In genomic region chr3:66221243-66221611, GRCm38 (mm10) we compare ENCODE assay signal across 8 mouse cellular contexts. TPM values are rescaled to one million over a fixed set of nuclear protein-coding genes. Genes with fewer than 3 reads are reported as not detected.
DNase-seq lines count a peak whose midpoint lies in the region; ATAC-seq and TF ChIP-seq lines count a peak whose summit lies in the region.

No protein-coding gene starts in this region.

- ATAC-seq in forebrain, embryonic 12.5 days (ENCODE audit: low FRiP score): peak; percentile 55
- ATAC-seq in hindbrain, embryonic 14.5 days (ENCODE audit: low FRiP score): peak; percentile 38; the same call in 1 of the 2 replicates
- ATAC-seq in liver, embryonic 15.5 days (ENCODE audit: insufficient read depth): no peak
- ATAC-seq in stomach, embryonic 14.5 days (ENCODE audit: insufficient number of reproducible peaks, insufficient read depth, low FRiP score, low read depth): peak; percentile 43; the same call in 1 of the 2 replicates

- TF ChIP-seq CTCF in layer of hippocampus, adult 2 months (conservative IDR thresholded peaks at IDR 0.05): no peak

- H3K9ac ChIP-seq in forebrain, embryonic 12.5 days: peak overlapping the region; percentile 84
- peak overlapping the region; percentile 69 for H3K9ac ChIP-seq in hindbrain, embryonic 14.5 days
- H3K9ac ChIP-seq in liver, embryonic 15.5 days: no peak overlapping the region
- peak overlapping the region; percentile 46; the same call in 1 of the 2 replicates for H3K9ac ChIP-seq in stomach, embryonic 14.5 days (replicated peaks; ENCODE audit: low read depth, low read length)

- WGBS in forebrain, embryonic 12.5 days: 2% methylated on average over 11 of the region's 11 CpGs
- under 1% methylated on average over 11 of the region's 11 CpGs for WGBS in hindbrain, embryonic 14.5 days
- 4% methylated on average over 11 of the region's 11 CpGs for WGBS in liver, embryonic 15.5 days (ENCODE audit: insufficient replicate concordance)
- WGBS in stomach, embryonic 14.5 days: 3% methylated on average over 11 of the region's 11 CpGs

- peak overlapping the region; percentile 85 for H3K4me2 ChIP-seq in forebrain, embryonic 12.5 days
- H3K4me2 ChIP-seq in hindbrain, embryonic 14.5 days (replicated peaks): peak overlapping the region; percentile 98
- peak overlapping the region; percentile 66 for H3K4me2 ChIP-seq in liver, embryonic 15.5 days
- peak overlapping the region; percentile 96 for H3K4me2 ChIP-seq in stomach, embryonic 14.5 days (replicated peaks; ENCODE audit: low read depth, low read length)

- peak overlapping the region; percentile 46; the same call in 1 of the 2 replicates for H3K27ac ChIP-seq in layer of hippocampus, adult 2 months
- peak overlapping the region; percentile 86 for H3K27ac ChIP-seq in forebrain, embryonic 12.5 days
- H3K27ac ChIP-seq in hindbrain, embryonic 14.5 days: no peak overlapping the region
- no peak overlapping the region for H3K27ac ChIP-seq in liver, embryonic 15.5 days (replicated peaks)
- H3K27ac ChIP-seq in stomach, embryonic 14.5 days (ENCODE audit: low read length): no peak overlapping the region

- no peak for DNase-seq in layer of hippocampus, adult 2 months (ENCODE audit: low spot score in 2 of 2)
- DNase-seq in layer of hippocampus, adult 8-10 months (ENCODE audit: low spot score in 2 of 2): no peak
- DNase-seq in hindbrain, embryonic 14.5 days (ENCODE audit: low spot score): peak; percentile 33
- DNase-seq in spleen, postnatal 4 days (ENCODE audit: low spot score in 2 of 2): no peak
- DNase-seq in cerebellum, postnatal 14 days: no peak

- peak overlapping the region; percentile 63 for H3K4me3 ChIP-seq in layer of hippocampus, adult 2 months
- H3K4me3 ChIP-seq in forebrain, embryonic 12.5 days (replicated peaks): peak overlapping the region; percentile 66
- peak overlapping the region; percentile 51 for H3K4me3 ChIP-seq in hindbrain, embryonic 14.5 days (replicated peaks; ENCODE audit: low read length)
- 0 out of 2 replicates have a peak overlapping the region, but pooled peaks have one; percentile 35 for H3K4me3 ChIP-seq in liver, embryonic 15.5 days (replicated peaks)
- peak overlapping the region; percentile 43 for H3K4me3 ChIP-seq in stomach, embryonic 14.5 days (ENCODE audit: low read depth, low read length)

- H3K27me3 ChIP-seq in forebrain, embryonic 12.5 days: peaks cover 4% of the 10 kb centered on the region; the same call in 1 of the 2 replicates
- H3K27me3 ChIP-seq in hindbrain, embryonic 14.5 days (ENCODE audit: control insufficient read depth, insufficient read depth, low read length): peaks cover 5% of the 10 kb centered on the region; the same call in 1 of the 2 replicates
- H3K27me3 ChIP-seq in liver, embryonic 15.5 days: peaks cover 45% of the 10 kb centered on the region
- H3K27me3 ChIP-seq in stomach, embryonic 14.5 days (ENCODE audit: control insufficient read depth, insufficient read depth, low read length): no peaks in the 10 kb centered on the region

- H3K9me3 ChIP-seq in forebrain, embryonic 12.5 days: no peaks in the 10 kb centered on the region
- H3K9me3 ChIP-seq in hindbrain, embryonic 14.5 days (ENCODE audit: control insufficient read depth, low read length): no peaks in the 10 kb centered on the region
- H3K9me3 ChIP-seq in liver, embryonic 15.5 days (replicated peaks): no peaks in the 10 kb centered on the region
- no peaks in the 10 kb centered on the region for H3K9me3 ChIP-seq in stomach, embryonic 14.5 days (ENCODE audit: control insufficient read depth, low read depth, low read length)

- 0 out of 2 replicates have a peak, but pooled peaks cover 3% of the 10 kb centered on the region for H3K36me3 ChIP-seq in forebrain, embryonic 12.5 days (replicated peaks)
- H3K36me3 ChIP-seq in hindbrain, embryonic 14.5 days (replicated peaks; ENCODE audit: control insufficient read depth, insufficient read depth): no peaks in the 10 kb centered on the region
- no peaks in the 10 kb centered on the region for H3K36me3 ChIP-seq in liver, embryonic 15.5 days (replicated peaks)
- H3K36me3 ChIP-seq in stomach, embryonic 14.5 days (ENCODE audit: control insufficient read depth, insufficient read depth, low read length): no peaks in the 10 kb centered on the region

- peaks cover 13% of the 10 kb centered on the region for H3K4me1 ChIP-seq in forebrain, embryonic 12.5 days
- H3K4me1 ChIP-seq in hindbrain, embryonic 14.5 days (replicated peaks; ENCODE audit: control insufficient read depth, insufficient read depth, low read length): peaks cover 8% of the 10 kb centered on the region; the same call in 1 of the 2 replicates
- no peaks in the 10 kb centered on the region for H3K4me1 ChIP-seq in liver, embryonic 15.5 days (replicated peaks)
- H3K4me1 ChIP-seq in stomach, embryonic 14.5 days (ENCODE audit: control insufficient read depth, insufficient read depth, low read length): 0 out of 2 replicates have a peak, but pooled peaks cover 3% of the 10 kb centered on the region

RNA-seq across cellular contexts. Expression of gene Ptx3, which starts 1.5 kb away (rescaled TPM):
- 1 to 10 TPM; 1.5 to 1.9 TPM for total RNA-seq in layer of hippocampus, adult 2 months (2021)
- total RNA-seq in layer of hippocampus, adult 8-10 months (2022): 1 to 10 TPM in 2 of 4 experiments, under 1 TPM in 2; 0.43 to 2.6 (median 1.0) TPM
- polyA plus RNA-seq in forebrain, embryonic 12.5 days (2016; fragmentation: Nextera tagmentation; extraction: Ambion mirVana): 34.9 and 45.4 TPM in 2 replicates
- 2.1 and 3.6 TPM in 2 replicates for polyA plus RNA-seq in hindbrain, embryonic 14.5 days (2014; fragmentation: Nextera tagmentation; extraction: Ambion mirVana)
- polyA plus RNA-seq in liver, embryonic 15.5 days (2015; fragmentation: Nextera tagmentation; extraction: Ambion mirVana): 0.12 and 0.17 TPM in 2 replicates
- polyA plus RNA-seq in stomach, embryonic 14.5 days (2014; fragmentation: Nextera tagmentation; extraction: Ambion mirVana): 4.3 and 7.0 TPM in 2 replicates

Comparison
In these comparisons a context has a peak if more than half of its experiments do, and no peak if none do; other contexts are left out.
1. H3K27ac ChIP-seq: peak in layer of hippocampus, adult 2 months (single experiment) and forebrain, embryonic 12.5 days (single experiment); none in hindbrain, embryonic 14.5 days (single experiment), liver, embryonic 15.5 days (single experiment) and stomach, embryonic 14.5 days (single experiment).
2. Peak in every context shown above with its lines, with median percentiles within 50 percentile points of each other: H3K4me3 ChIP-seq and H3K4me2 ChIP-seq.